Mouse (Mus musculus) left cerebral cortex, postnatal 4 days (tissue): ENCODE results near the gene Wapl. TPM values are rescaled to one million over a fixed set of nuclear protein-coding genes. Genes with fewer than 3 reads are reported as not detected.
A peak's percentile ranks its signal among the peaks of the same experiment; 100 is the strongest.

Experiments used
- DNase-seq: peaks from one replicate; pipeline ENCODE4 v3.0.0-alpha.2; 2022
- intact Hi-C: fragments of 180-260 bp; cut with DNase I; formaldehyde crosslinking; loops from one replicate; pipeline ENCODE4 v1.15.1; 2025
- total RNA-seq, 2 experiments: library from RNA; stranded (reverse); gene quantifications; 2 replicates each; pipeline ENCODE4 v1.2.3; 2021

The Wapl gene
- total RNA-seq, 2 experiments from 2014 or later, result 34.4 to 38.7 TPM

DNA sequence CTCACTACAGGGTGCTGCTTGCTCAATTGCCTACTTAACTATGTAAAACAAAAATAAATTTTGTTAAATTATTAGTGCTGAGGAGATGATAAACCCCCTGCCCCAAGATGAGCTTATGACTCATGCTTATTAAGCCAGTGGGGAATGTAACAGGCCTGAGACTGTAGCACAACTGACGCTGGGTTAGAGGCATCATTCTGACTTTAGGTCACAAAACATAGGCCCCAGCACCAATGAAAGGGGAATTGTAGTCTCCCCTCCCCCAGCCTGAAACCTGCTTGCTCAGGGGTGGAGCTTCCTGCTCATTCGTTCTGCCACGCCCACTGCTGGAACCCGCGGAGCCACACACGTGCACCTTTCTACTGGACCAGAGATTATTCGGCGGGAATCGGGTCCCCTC lies 97.9 kb downstream of the Wapl start:
- intact Hi-C loops, result no loop called here
- no peak for DNase-seq

DNA sequence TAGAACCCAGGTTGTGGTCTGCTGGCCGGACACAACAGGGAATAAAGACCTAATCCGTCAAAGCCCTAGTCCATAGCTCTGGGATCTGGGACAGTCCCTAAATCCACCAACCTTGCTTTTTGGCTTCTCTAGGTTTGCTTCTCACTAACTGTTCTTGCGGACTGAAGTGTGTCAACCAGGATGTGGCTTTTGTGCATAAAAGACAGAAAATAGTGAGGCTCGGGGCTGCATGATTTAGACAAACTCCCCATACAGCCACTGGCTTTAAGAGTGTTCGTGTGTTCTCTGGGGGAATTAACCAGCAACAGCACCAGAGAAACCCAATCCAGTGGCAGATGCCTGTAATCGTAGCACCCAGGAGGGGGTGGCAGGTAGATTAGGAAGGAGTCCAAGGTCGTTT lies 98.4 kb downstream of the Wapl start:
- no peak for DNase-seq
- intact Hi-C loops, result no loop called here

DNA sequence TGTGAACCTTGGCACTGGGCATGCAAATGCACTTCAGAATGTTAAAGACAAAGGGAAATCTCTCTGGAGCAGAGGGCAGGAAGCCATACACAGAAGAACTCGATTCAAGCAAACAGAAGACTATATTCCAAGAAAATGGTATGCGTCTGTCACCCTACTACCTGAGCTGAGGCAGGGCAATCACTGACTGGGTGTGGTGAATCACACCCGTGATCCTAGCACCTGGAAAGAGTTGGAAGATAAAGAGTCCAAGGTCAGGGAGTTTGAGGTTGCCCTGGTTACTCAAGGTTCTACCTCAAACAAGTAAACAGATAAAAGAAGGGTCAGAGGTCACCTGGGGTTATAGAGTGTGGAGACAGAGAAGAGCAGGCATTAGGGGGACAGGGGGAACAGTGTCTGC lies 100.0 kb downstream of the Wapl start:
- no peak for DNase-seq
- intact Hi-C loops, result no loop called here

DNA sequence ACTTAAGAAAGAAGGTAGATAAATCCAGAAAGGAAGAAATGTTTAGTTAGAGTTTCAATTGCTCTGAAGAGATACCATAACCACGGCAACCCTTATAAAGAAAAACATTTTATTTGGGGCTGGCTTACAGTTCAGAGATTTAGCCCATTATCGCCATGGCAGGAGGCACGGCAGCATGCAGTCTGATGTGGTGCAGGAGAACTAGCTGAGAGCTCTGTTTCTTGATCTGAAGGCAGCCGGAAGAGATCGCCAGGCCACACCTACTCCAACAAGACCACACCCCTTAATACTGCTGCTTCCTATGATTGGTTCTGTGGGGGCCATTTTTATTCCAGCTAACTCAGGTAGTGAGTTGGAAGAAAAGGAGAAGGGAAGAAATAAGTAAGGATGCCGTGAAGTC lies 100.5 kb downstream of the Wapl start:
- intact Hi-C loops, result no loop called here

DNA sequence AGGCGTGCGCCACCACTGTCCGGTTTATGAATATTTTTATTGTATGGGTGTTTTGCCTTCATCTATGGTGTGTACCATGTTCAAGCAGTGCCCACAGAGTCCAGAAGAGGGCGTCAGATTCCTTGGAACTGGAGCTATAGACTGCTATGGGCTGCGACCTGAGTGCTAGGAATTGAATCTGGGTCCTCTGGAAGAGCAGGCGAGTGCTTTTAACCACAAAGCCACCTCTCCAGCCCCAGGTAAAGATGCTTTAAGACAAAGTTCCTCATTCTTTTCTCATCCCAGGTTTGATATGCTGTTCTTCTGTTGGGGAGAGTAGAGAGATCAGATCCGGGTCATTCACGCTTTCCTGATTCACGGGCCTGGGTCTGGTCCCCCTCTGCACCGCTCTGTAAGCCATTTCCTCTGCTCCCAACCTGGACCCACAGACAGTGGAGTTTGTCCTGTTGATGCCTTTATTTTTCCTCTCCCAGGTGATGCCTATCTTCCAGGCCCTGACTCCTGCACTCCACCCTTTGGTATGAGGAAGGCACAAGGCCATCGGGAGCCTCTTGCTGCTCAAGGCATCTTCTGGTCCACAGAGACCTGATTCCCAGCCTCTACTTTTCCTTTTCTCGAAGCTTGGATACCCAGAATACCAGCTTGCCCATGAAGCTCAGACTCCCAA lies 103.1 kb downstream of the Wapl start:
- no peak for DNase-seq
- intact Hi-C loops, result loop anchor here (2.0 kb wide), 1 partner anchor 158 kb away; no protein-coding TSS in a partner anchor

More for the DNA sequence above, 100.5 kb downstream of the Wapl start:
- no peak for DNase-seq

DNA sequence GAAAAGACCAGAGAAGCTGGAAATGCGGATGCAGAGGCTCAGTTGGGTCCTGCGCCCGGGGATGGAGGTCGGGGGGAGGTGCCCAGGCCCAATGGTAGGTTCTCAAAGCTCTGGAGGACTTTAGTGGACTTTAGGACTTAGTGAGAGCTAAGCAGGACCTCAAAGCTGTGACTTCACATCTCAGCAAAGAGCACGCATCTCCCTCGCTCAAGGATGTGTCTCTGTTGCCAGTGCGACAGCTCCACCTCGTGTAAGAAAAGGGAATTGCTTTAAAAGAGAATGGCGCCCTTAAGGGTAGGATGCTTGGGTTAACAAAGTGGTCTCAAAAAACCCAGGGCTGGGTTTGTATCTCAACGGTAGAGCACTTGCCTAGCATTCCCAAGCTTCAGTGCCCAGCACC lies 104.1 kb downstream of the Wapl start:
- peak; percentile 17 for DNase-seq
- intact Hi-C loops, result loop anchor here (2.0 kb wide), 1 partner anchor 159 kb away; no protein-coding TSS in a partner anchor

DNA sequence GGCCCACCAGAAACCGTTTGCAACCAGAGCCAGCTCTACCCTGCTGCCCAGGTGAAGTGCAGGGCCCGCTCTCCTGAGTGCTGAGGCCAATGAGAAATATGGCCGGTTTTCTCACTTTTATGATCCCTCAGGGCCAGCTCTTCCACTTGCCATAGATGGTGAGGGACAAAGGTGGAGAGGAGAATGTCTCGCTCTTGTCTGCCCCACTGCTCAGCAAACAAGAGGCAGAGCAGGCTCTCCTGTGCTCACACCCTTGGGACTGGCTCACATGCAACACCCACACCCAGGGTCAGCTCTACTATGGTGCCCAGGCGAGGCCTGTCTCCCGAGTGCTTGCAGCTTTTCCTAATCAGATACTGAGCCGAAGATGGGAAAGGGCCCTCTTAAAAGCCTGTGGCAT lies 105.0 kb downstream of the Wapl start:
- intact Hi-C loops, result no loop called here
- no peak for DNase-seq

DNA sequence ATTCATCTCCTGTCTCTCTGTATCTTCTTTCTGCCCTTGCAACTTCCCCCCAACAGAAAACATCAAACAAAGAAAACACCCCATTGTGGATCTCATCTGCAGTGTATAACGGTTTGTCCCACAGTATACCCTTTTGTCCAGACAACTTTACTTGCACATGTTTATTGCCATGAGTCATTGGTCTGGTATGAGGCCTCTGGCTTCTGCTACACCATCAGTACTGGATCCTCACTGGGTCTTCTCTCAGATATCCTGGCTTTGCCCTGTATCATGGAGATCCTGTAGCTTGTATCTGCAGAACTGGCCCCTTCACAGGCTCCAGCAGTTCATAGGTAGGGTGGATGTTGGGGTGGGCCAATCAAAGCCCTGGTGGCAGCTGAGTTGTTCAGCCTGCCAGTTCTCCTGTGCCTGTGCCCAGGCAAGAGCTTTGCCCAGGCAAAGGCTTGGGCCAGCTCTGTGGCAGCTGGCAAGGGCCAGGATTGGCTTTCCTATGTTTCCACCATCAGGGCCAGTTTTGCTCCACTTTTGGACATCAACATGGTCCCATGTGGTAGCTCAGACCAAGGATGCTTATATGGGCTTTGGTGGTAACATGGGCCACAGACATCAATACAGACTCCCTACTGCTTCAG lies 119.8 kb downstream of the Wapl start:
- DNase-seq, result no peak
- intact Hi-C loops, result no loop called here

Other genes starting within 250 kb of the Wapl start
- gene Bmpr1a, start 170.6 kb upstream of the Wapl start, total RNA-seq, result 10 to 100 TPM; 37.9 to 47.0 TPM
- not detected for gene 9230112D13Rik, start 151.1 kb upstream of the Wapl start, total RNA-seq
- gene Ldb3, start 85.2 kb upstream of the Wapl start, total RNA-seq, result 1 to 10 TPM; 1.5 to 1.7 TPM
- gene Opn4, start 73.8 kb upstream of the Wapl start, total RNA-seq, result not detected
- gene Grid1, start 146.2 kb downstream of the Wapl start, total RNA-seq, result 10 to 100 TPM; 42.9 to 51.1 TPM